ENCODE assay signal across 8 mouse cellular contexts in genomic region chr4:149561986-149562904, GRCm38 (mm10). TPM values are rescaled to one million over a fixed set of nuclear protein-coding genes. Genes with fewer than 3 reads are reported as not detected.
A peak's percentile ranks its signal among the peaks of the same experiment; 100 is the strongest.
DNase-seq lines count a peak whose midpoint lies in the region; ATAC-seq and TF ChIP-seq lines count a peak whose summit lies in the region.

No protein-coding gene starts in this region.

- peak overlapping the region; percentile 44 for H3K9ac ChIP-seq in embryonic facial prominence, embryonic 13.5 days
- no peak overlapping the region for H3K9ac ChIP-seq in stomach, embryonic 14.5 days (replicated peaks; ENCODE audit: low read depth, low read length)

- peaks cover 7% of the 10 kb centered on the region for H3K4me1 ChIP-seq in lung, adult 2 months (ENCODE audit: control insufficient read depth, insufficient read depth, low read length)
- H3K4me1 ChIP-seq in embryonic facial prominence, embryonic 13.5 days = peaks cover 16% of the 10 kb centered on the region
- peaks cover 22% of the 10 kb centered on the region for H3K4me1 ChIP-seq in stomach, embryonic 14.5 days (ENCODE audit: control insufficient read depth, insufficient read depth, low read length)

- no peaks in the 10 kb centered on the region for H3K27me3 ChIP-seq in embryonic facial prominence, embryonic 13.5 days
- H3K27me3 ChIP-seq in stomach, embryonic 14.5 days (ENCODE audit: control insufficient read depth, insufficient read depth, low read length) = no peaks in the 10 kb centered on the region

- TF ChIP-seq CTCF in lung, adult 2 months (IDR thresholded peaks at IDR 0.05; ENCODE audit: insufficient read depth, low read length) = no peak

- H3K4me3 ChIP-seq in lung, adult 2 months (replicated peaks; ENCODE audit: extremely low read depth, low read depth, low read length) = peak overlapping the region; percentile 33
- no peak overlapping the region for H3K4me3 ChIP-seq in embryonic facial prominence, embryonic 13.5 days
- H3K4me3 ChIP-seq in stomach, embryonic 14.5 days (ENCODE audit: low read depth, low read length) = no peak overlapping the region

- WGBS in lung, adult 2 months = 35% methylated on average over 21 of the region's 21 CpGs
- WGBS in embryonic facial prominence, embryonic 13.5 days = 58% methylated on average over 21 of the region's 21 CpGs
- 64% methylated on average over 21 of the region's 21 CpGs for WGBS in stomach, embryonic 14.5 days

- DNase-seq in lung, adult 2 months = peak; percentile 24
- no peak for DNase-seq in lung, postnatal 25 days (ENCODE audit: low spot score)
- peak; percentile 80 to 83 for DNase-seq in heart, adult 9 months (ENCODE audit: low spot score in 2 of 2)
- peak; percentile 84 for DNase-seq in layer of hippocampus, adult 11-12 months (ENCODE audit: low spot score)
- peak; percentile 57 to 72 for DNase-seq in lung, postnatal 4 days

- H3K9me3 ChIP-seq in embryonic facial prominence, embryonic 13.5 days = no peaks in the 10 kb centered on the region
- no peaks in the 10 kb centered on the region for H3K9me3 ChIP-seq in stomach, embryonic 14.5 days (ENCODE audit: control insufficient read depth, low read depth, low read length)

- no peak for TF ChIP-seq POLR2A in lung, adult 2 months (IDR thresholded peaks at IDR 0.05; ENCODE audit: borderline replicate concordance, extremely low read depth, low read depth, low read length)

- 0 out of 2 replicates have a peak, but pooled peaks have one; percentile 27 for ATAC-seq in embryonic facial prominence, embryonic 13.5 days (ENCODE audit: insufficient number of reproducible peaks, insufficient read depth, low FRiP score, low TSS enrichment, low read depth)
- ATAC-seq in stomach, embryonic 14.5 days (ENCODE audit: insufficient number of reproducible peaks, insufficient read depth, low FRiP score, low read depth) = no peak
- ATAC-seq in erythroblast, adult 5-6 weeks (replicated peaks; ENCODE audit: low FRiP score, poor library complexity, severe bottlenecking) = no peak

- peak overlapping the region; percentile 21; the same call in 1 of the 2 replicates for H3K4me2 ChIP-seq in embryonic facial prominence, embryonic 13.5 days
- H3K4me2 ChIP-seq in stomach, embryonic 14.5 days (replicated peaks; ENCODE audit: low read depth, low read length) = 0 out of 2 replicates have a peak overlapping the region, but pooled peaks have one; percentile 5

- H3K36me3 ChIP-seq in embryonic facial prominence, embryonic 13.5 days = peaks cover 39% of the 10 kb centered on the region
- H3K36me3 ChIP-seq in stomach, embryonic 14.5 days (ENCODE audit: control insufficient read depth, insufficient read depth, low read length) = no peaks in the 10 kb centered on the region

- H3K27ac ChIP-seq in embryonic facial prominence, embryonic 13.5 days = peak overlapping the region; percentile 63
- peak overlapping the region; percentile 71; the same call in 1 of the 2 replicates for H3K27ac ChIP-seq in stomach, embryonic 14.5 days (ENCODE audit: low read length)

RNA-seq across cellular contexts. Expression of gene Clstn1, which starts 24.0 kb away (rescaled TPM):
- 93.8 and 111 TPM in 2 replicates for polyA plus RNA-seq in lung, adult 2 months (2012; rRNA removed)
- polyA plus RNA-seq in embryonic facial prominence, embryonic 13.5 days (2015; fragmentation: Nextera tagmentation; extraction: Ambion mirVana) = 21.5 and 51.2 TPM in 2 replicates
- polyA plus RNA-seq in stomach, embryonic 14.5 days (2014; fragmentation: Nextera tagmentation; extraction: Ambion mirVana) = 22.9 and 24.6 TPM in 2 replicates
- 0.58 and 1.3 TPM in 2 replicates for total RNA-seq in erythroblast, adult 5-6 weeks (2015; ENCODE audit: low replicate concordance)
- 1.8 and 2.4 TPM in 2 replicates for total RNA-seq in erythroblast, adult 5-6 weeks (2017; ENCODE audit: low replicate concordance)

RNA-seq across cellular contexts. Expression of gene Ctnnbip1, which starts 44.2 kb away (rescaled TPM):
- polyA plus RNA-seq in lung, adult 2 months (2012; rRNA removed) = 9.8 and 16.0 TPM in 2 replicates
- polyA plus RNA-seq in embryonic facial prominence, embryonic 13.5 days (2015; fragmentation: Nextera tagmentation; extraction: Ambion mirVana) = 65.4 and 65.6 TPM in 2 replicates
- polyA plus RNA-seq in stomach, embryonic 14.5 days (2014; fragmentation: Nextera tagmentation; extraction: Ambion mirVana) = 57.7 and 57.8 TPM in 2 replicates
- 4.6 TPM in 1 of 2 replicates, not detected in the other for total RNA-seq in erythroblast, adult 5-6 weeks (2015; ENCODE audit: low replicate concordance)
- total RNA-seq in erythroblast, adult 5-6 weeks (2017; ENCODE audit: low replicate concordance) = 2.2 and 4.6 TPM in 2 replicates
